ENCODE assay signal across 17 mouse cellular contexts in genomic region chr5:36195436-36195835, GRCm38 (mm10). TPM values are rescaled to one million over a fixed set of nuclear protein-coding genes. Genes with fewer than 3 reads are reported as not detected.
"Had no signal": no experiment of that assay in that cellular context is flagged by ENCODE, and none has a peak within 500 bp of the region (broad histone marks: within the 10 kb centered on the region; RNA-seq: fewer than 3 reads in every experiment).

No protein-coding gene starts in this region.

- H3K36me3 ChIP-seq: midbrain, embryonic 15.5 days had no signal

- H3K4me3 ChIP-seq: layer of hippocampus, adult 2 months; midbrain, embryonic 15.5 days had no signal

- H3K9me3 ChIP-seq: midbrain, embryonic 15.5 days had no signal

- H3K27me3 ChIP-seq: midbrain, embryonic 15.5 days had no signal

- H3K27ac ChIP-seq: layer of hippocampus, adult 2 months; liver, embryonic 14.5 days; macrophage; midbrain, embryonic 15.5 days had no signal

- DNase-seq: kidney, adult 18-20 months; kidney, adult 9 months; kidney, postnatal 25 days; layer of hippocampus, adult 9-11 months; liver, postnatal 0 days; lung, embryonic 14.5 days; lung, postnatal 10 days; thymus, adult 18-20 months; thymus, postnatal 36 days had no signal

- H3K4me2 ChIP-seq: liver, embryonic 11.5 days; lung, embryonic 14.5 days; midbrain, embryonic 15.5 days had no signal

- H3K9ac ChIP-seq: liver, embryonic 14.5 days; liver, postnatal 0 days; lung, embryonic 14.5 days; midbrain, embryonic 15.5 days had no signal

- ATAC-seq: intestine, embryonic 16.5 days; liver, postnatal 0 days; midbrain, embryonic 15.5 days had no signal

RNA-seq across cellular contexts. Expression of gene Psapl1, which starts 8.4 kb away (rescaled TPM):
- polyA plus RNA-seq: liver, embryonic 14.5 days; liver, postnatal 0 days; macrophage; neural tube, embryonic 14.5 days; spleen, adult 2 months had no signal
